Mouse (Mus musculus): ENCODE data around the gene Slc47a2. TPM values are rescaled to one million over a fixed set of nuclear protein-coding genes. Genes with fewer than 3 reads are reported as not detected.
A peak's percentile ranks its signal among the peaks of the same experiment; 100 is the strongest.

Slc47a2 gene
- polyA plus RNA-seq, 1 experiment from 2014 or later = not detected

- Histone ChIP-seq H3K4me3 (ENCODE audit: low read depth, low read length) (no peak overlapping the region), H3K9ac (ENCODE audit: low read length) (no peak overlapping the region), H3K9me3 (ENCODE audit: control insufficient read depth, low read length) (no peaks in the 10 kb centered on the region), H3K4me1 (replicated peaks; ENCODE audit: control insufficient read depth, insufficient read depth, low read length) (no peaks in the 10 kb centered on the region), H3K27me3 (ENCODE audit: control insufficient read depth, insufficient read depth, low read length) (no peaks in the 10 kb centered on the region), H3K4me2 (ENCODE audit: low read depth, low read length, severe bottlenecking) (no peak overlapping the region), H3K27ac (ENCODE audit: low read depth, low read length) (no peak overlapping the region), H3K36me3 (ENCODE audit: control insufficient read depth, insufficient read depth, low read length) (no peaks in the 10 kb centered on the region)
- DNase-seq (ENCODE audit: low spot score) (no peak), ATAC-seq (replicated peaks; ENCODE audit: low FRiP score) (no peak)
- 79% methylated on average over 2 of the region's 2 CpGs for WGBS
Observed at GRCm38 (mm10) chr11:61353038-61353437, 10.4 kb upstream of the Slc47a2 start.

- H3K4me3 ChIP-seq (ENCODE audit: low read depth, low read length) = no peak overlapping the region
- WGBS = 48% methylated on average over 9 of the region's 9 CpGs
- H3K27ac ChIP-seq (ENCODE audit: low read depth, low read length) = no peak overlapping the region
- ATAC-seq (replicated peaks; ENCODE audit: low FRiP score) = no peak
- no peaks in the 10 kb centered on the region for H3K36me3 ChIP-seq (ENCODE audit: control insufficient read depth, insufficient read depth, low read length)
- H3K9ac ChIP-seq (ENCODE audit: low read length) = no peak overlapping the region
- no peak for DNase-seq (ENCODE audit: low spot score)
- no peaks in the 10 kb centered on the region for H3K9me3 ChIP-seq (ENCODE audit: control insufficient read depth, low read length)
- H3K27me3 ChIP-seq (ENCODE audit: control insufficient read depth, insufficient read depth, low read length) = no peaks in the 10 kb centered on the region
- no peak overlapping the region for H3K4me2 ChIP-seq (ENCODE audit: low read depth, low read length, severe bottlenecking)
- no peaks in the 10 kb centered on the region for H3K4me1 ChIP-seq (replicated peaks; ENCODE audit: control insufficient read depth, insufficient read depth, low read length)
Observed at GRCm38 (mm10) chr11:61352138-61352651, 9.5 kb upstream of the Slc47a2 start.

GRCm38 (mm10) chr11:61349337-61349736, 6.7 kb upstream of the Slc47a2 start:
- DNase-seq (ENCODE audit: low spot score) = peak; percentile 67
- Histone ChIP-seq H3K27ac (ENCODE audit: low read depth, low read length) (no peak overlapping the region), H3K36me3 (ENCODE audit: control insufficient read depth, insufficient read depth, low read length) (no peaks in the 10 kb centered on the region), H3K4me3 (ENCODE audit: low read depth, low read length) (no peak overlapping the region), H3K9ac (ENCODE audit: low read length) (no peak overlapping the region), H3K27me3 (ENCODE audit: control insufficient read depth, insufficient read depth, low read length) (no peaks in the 10 kb centered on the region), H3K9me3 (ENCODE audit: control insufficient read depth, low read length) (no peaks in the 10 kb centered on the region), H3K4me1 (replicated peaks; ENCODE audit: control insufficient read depth, insufficient read depth, low read length) (no peaks in the 10 kb centered on the region), H3K4me2 (ENCODE audit: low read depth, low read length, severe bottlenecking) (no peak overlapping the region)
- WGBS = 12% methylated on average over 8 of the region's 8 CpGs
- no peak for ATAC-seq (replicated peaks; ENCODE audit: low FRiP score)

GRCm38 (mm10) chr11:61346133-61346532, 3.5 kb upstream of the Slc47a2 start:
- no peak for DNase-seq (ENCODE audit: low spot score)
- Histone ChIP-seq H3K9me3 (ENCODE audit: control insufficient read depth, low read length) (no peaks in the 10 kb centered on the region), H3K4me3 (ENCODE audit: low read depth, low read length) (no peak overlapping the region), H3K4me2 (ENCODE audit: low read depth, low read length, severe bottlenecking) (no peak overlapping the region), H3K36me3 (ENCODE audit: control insufficient read depth, insufficient read depth, low read length) (no peaks in the 10 kb centered on the region), H3K9ac (ENCODE audit: low read length) (no peak overlapping the region), H3K27me3 (ENCODE audit: control insufficient read depth, insufficient read depth, low read length) (peaks cover 16% of the 10 kb centered on the region), H3K27ac (ENCODE audit: low read depth, low read length) (no peak overlapping the region), H3K4me1 (replicated peaks; ENCODE audit: control insufficient read depth, insufficient read depth, low read length) (peaks cover 8% of the 10 kb centered on the region; the same call in 1 of the 2 replicates)
- 59% methylated on average over 8 of the region's 8 CpGs for WGBS
- ATAC-seq (replicated peaks; ENCODE audit: low FRiP score) = no peak

GRCm38 (mm10) chr11:61341971-61342370, 689 bp downstream of the Slc47a2 start:
- Histone ChIP-seq H3K4me2 (ENCODE audit: low read depth, low read length, severe bottlenecking) (no peak overlapping the region; the same call in 1 of the 2 replicates), H3K4me3 (ENCODE audit: low read depth, low read length) (peak overlapping the region; percentile 27; the same call in 1 of the 2 replicates), H3K4me1 (replicated peaks; ENCODE audit: control insufficient read depth, insufficient read depth, low read length) (peaks cover 8% of the 10 kb centered on the region; the same call in 1 of the 2 replicates), H3K9me3 (ENCODE audit: control insufficient read depth, low read length) (no peaks in the 10 kb centered on the region), H3K9ac (ENCODE audit: low read length) (no peak overlapping the region; the same call in 1 of the 2 replicates), H3K27ac (ENCODE audit: low read depth, low read length) (no peak overlapping the region), H3K36me3 (ENCODE audit: control insufficient read depth, insufficient read depth, low read length) (no peaks in the 10 kb centered on the region), H3K27me3 (ENCODE audit: control insufficient read depth, insufficient read depth, low read length) (peaks cover 16% of the 10 kb centered on the region)
- DNase-seq (ENCODE audit: low spot score) (no peak), ATAC-seq (replicated peaks; ENCODE audit: low FRiP score) (no peak)
- 15% methylated on average over 10 of the region's 10 CpGs for WGBS

GRCm38 (mm10) chr11:61341233-61341632, 1.4 kb downstream of the Slc47a2 start:
- Histone ChIP-seq H3K4me1 (replicated peaks; ENCODE audit: control insufficient read depth, insufficient read depth, low read length) (peaks cover 8% of the 10 kb centered on the region; the same call in 1 of the 2 replicates), H3K27ac (ENCODE audit: low read depth, low read length) (no peak overlapping the region), H3K4me2 (ENCODE audit: low read depth, low read length, severe bottlenecking) (no peak overlapping the region), H3K36me3 (ENCODE audit: control insufficient read depth, insufficient read depth, low read length) (no peaks in the 10 kb centered on the region), H3K9ac (ENCODE audit: low read length) (no peak overlapping the region), H3K4me3 (ENCODE audit: low read depth, low read length) (no peak overlapping the region), H3K27me3 (ENCODE audit: control insufficient read depth, insufficient read depth, low read length) (peaks cover 16% of the 10 kb centered on the region), H3K9me3 (ENCODE audit: control insufficient read depth, low read length) (no peaks in the 10 kb centered on the region)
- no peak for DNase-seq (ENCODE audit: low spot score)
- ATAC-seq (replicated peaks; ENCODE audit: low FRiP score) = no peak
- 89% methylated on average over 4 of the region's 4 CpGs for WGBS

- ATAC-seq (replicated peaks; ENCODE audit: low FRiP score) (no peak), DNase-seq (ENCODE audit: low spot score) (no peak)
- Histone ChIP-seq H3K4me1 (replicated peaks; ENCODE audit: control insufficient read depth, insufficient read depth, low read length) (peaks cover 8% of the 10 kb centered on the region; the same call in 1 of the 2 replicates), H3K36me3 (ENCODE audit: control insufficient read depth, insufficient read depth, low read length) (no peaks in the 10 kb centered on the region), H3K4me3 (ENCODE audit: low read depth, low read length) (no peak overlapping the region), H3K9ac (ENCODE audit: low read length) (no peak overlapping the region), H3K27me3 (ENCODE audit: control insufficient read depth, insufficient read depth, low read length) (peaks cover 16% of the 10 kb centered on the region), H3K4me2 (ENCODE audit: low read depth, low read length, severe bottlenecking) (no peak overlapping the region), H3K9me3 (ENCODE audit: control insufficient read depth, low read length) (no peaks in the 10 kb centered on the region), H3K27ac (ENCODE audit: low read depth, low read length) (no peak overlapping the region)
- WGBS = 84% methylated on average over 4 of the region's 4 CpGs
Observed at GRCm38 (mm10) chr11:61340374-61340773, 2.3 kb downstream of the Slc47a2 start.

- DNase-seq (ENCODE audit: low spot score) (no peak), ATAC-seq (replicated peaks; ENCODE audit: low FRiP score) (no peak)
- H3K4me2 ChIP-seq (ENCODE audit: low read depth, low read length, severe bottlenecking) = no peak overlapping the region
- no peaks in the 10 kb centered on the region for H3K36me3 ChIP-seq (ENCODE audit: control insufficient read depth, insufficient read depth, low read length)
- peaks cover 5% of the 10 kb centered on the region; the same call in 1 of the 2 replicates for H3K4me1 ChIP-seq (replicated peaks; ENCODE audit: control insufficient read depth, insufficient read depth, low read length)
- H3K9ac ChIP-seq (ENCODE audit: low read length) = no peak overlapping the region
- H3K4me3 ChIP-seq (ENCODE audit: low read depth, low read length) = no peak overlapping the region
- H3K27ac ChIP-seq (ENCODE audit: low read depth, low read length) = no peak overlapping the region
- no peaks in the 10 kb centered on the region for H3K9me3 ChIP-seq (ENCODE audit: control insufficient read depth, low read length)
- peaks cover 10% of the 10 kb centered on the region for H3K27me3 ChIP-seq (ENCODE audit: control insufficient read depth, insufficient read depth, low read length)
- 82% methylated on average over 10 of the region's 10 CpGs for WGBS
Observed at GRCm38 (mm10) chr11:61337586-61337985, 5.1 kb downstream of the Slc47a2 start.

Measured in forebrain, embryonic 11.5 days (tissue).